Mouse (Mus musculus) layer of hippocampus, adult 18-20 months (tissue): ENCODE results near the gene Nkx2-5. TPM values are rescaled to one million over a fixed set of nuclear protein-coding genes. Genes with fewer than 3 reads are reported as not detected.

Source experiments
- DNase-seq, 2 experiments: peaks; one replicate each; pipeline ENCODE4 v3.0.0; 2022; ENCODE audit warnings: low spot score in 2 of 2
- total RNA-seq, 2 experiments: library from RNA; stranded (reverse); gene quantifications; 2 replicates each; pipeline ENCODE4 v1.2.3; 2021

Gene Nkx2-5
- total RNA-seq, 2 experiments from 2014 or later = not detected

DNA sequence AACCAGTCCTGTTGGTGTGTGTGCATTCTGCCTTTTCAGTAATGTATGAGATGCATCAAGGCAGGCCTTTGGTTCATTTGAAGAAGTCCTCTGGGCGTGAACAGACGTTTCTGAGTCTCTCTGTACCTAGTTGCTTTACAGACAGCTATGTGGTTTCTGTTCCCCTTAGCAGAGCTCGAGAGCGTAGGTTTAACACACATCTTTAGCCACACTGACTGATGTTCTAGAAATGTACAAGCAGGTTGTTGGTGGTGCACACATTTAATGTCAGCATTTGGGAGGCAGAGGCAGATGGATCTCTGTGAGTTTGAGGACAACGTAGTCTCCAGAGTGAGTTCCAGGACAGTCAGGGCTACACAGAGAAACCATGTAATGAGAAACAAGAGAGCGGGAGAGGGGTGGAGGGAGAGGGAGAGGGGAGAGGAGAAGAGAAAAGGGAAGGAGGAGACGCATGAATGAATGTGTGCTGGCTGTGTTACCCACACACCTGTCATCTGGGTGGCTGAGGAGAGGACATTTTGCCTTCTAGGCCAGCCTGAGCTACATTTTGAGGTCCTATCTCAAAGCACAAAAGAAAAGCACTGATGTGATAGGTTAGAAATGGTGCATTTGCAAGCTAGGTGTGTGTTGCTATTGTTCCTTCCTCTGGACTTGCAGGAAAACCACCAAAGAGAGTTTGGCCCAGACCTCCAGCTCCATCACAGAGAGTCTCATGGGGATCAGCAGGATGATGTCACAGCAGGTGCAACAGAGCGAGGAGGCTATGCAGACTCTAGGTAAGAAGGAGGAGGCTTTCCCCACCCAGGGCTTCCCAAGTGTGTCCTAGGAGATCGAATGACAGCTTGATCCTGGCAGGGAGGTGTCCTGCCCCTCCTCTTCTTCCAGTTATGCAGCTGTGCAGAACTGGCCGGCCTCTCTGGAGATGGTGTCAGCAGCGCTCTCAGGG lies 54.3 kb downstream of the Nkx2-5 start:
- no peak for DNase-seq

DNA sequence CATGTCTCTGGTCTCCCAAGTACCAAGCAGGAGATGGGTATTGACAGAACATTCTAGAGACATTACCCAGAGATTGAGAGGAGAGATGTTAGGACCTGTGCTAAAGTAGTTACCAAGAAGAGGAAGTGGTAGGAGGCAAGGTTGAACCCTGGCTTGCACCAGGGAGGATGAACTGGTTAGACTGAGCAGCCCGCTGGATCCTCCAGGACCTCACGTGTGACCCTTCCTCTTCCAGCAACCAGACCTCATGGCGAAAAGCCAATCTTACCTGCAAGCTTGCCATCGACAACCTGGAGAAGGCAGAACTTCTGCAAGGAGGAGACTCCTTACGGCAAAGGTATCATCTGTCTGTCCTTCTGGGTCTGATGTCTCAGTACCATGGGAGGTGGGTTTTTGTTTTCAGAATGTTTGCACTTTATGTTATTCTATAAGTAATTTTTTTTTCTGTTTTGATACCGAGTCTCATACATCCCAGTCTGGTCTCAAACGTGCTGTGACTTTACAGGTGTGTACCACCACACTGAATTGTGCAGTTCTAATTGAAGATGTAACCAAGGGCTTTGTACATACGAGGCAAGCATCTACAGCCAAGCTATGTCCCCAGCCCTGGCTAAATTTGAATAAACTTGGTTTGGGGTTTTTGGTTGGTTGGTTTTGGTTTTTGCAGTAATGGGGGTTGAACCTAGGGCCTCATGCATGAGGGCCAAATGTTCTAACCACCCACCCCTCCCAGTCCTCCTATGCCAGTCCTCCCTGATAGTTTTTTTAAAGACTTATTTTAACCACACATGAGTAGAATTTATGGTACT lies 55.1 kb downstream of the Nkx2-5 start:
- no peak for DNase-seq

DNA sequence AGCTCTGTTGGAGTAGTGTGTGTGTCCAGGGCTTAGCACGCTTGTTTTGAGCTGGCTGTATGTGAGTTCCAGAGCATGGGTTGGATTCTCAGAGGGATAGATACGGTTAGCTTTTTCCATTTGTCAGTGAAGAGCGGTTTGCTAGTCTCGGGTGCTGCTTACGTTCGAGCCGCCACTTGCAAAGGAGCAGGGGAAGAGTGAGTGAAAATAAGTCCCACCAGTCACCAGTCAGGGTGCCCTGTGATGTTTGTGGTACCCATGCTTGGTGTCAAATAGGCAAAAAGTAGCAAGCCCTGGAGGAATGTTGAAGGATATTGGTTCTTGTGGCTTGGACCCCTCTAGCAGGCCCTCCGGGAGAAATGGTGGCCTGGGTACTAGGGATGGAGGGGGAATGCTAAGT lies 55.8 kb downstream of the Nkx2-5 start:
- DNase-seq = no peak

Other genes starting within 250 kb of the Nkx2-5 start
- gene Atp6v0e, start 181.8 kb downstream of the Nkx2-5 start, total RNA-seq = 10 to 100 TPM; 48.7 to 49.2 TPM
- 100 to 1,000 TPM; 152 to 159 TPM for gene Crebrf, start 129.4 kb downstream of the Nkx2-5 start, total RNA-seq
- gene Bnip1, start 63.9 kb downstream of the Nkx2-5 start, total RNA-seq = 10 to 100 TPM; 31.2 to 33.6 TPM
- 1 to 10 TPM; 3.3 to 3.5 TPM for gene Kifc5b, start 72.1 kb upstream of the Nkx2-5 start, total RNA-seq
- gene Phf1, start 88.0 kb upstream of the Nkx2-5 start, total RNA-seq = 10 to 100 TPM; 37.6 to 40.0 TPM
- gene Cuta, start 94.6 kb upstream of the Nkx2-5 start, total RNA-seq = 100 to 1,000 TPM in 1 of 2 experiments, 10 to 100 TPM in 1; 94.9 to 100 TPM
- 100 to 1,000 TPM; 400 to 412 TPM for gene Syngap1, start 96.2 kb upstream of the Nkx2-5 start, total RNA-seq
- 10 to 100 TPM; 15.2 to 15.5 TPM for gene Zbtb9, start 128.2 kb upstream of the Nkx2-5 start, total RNA-seq
- 10 to 100 TPM; 12.1 to 12.9 TPM for gene Bak1, start 184.0 kb upstream of the Nkx2-5 start, total RNA-seq
- gene Itpr3, start 212.3 kb upstream of the Nkx2-5 start, total RNA-seq = 1 to 10 TPM; 2.1 to 2.4 TPM